Mouse (Mus musculus): Measurements from ENCODE around the gene Msn. TPM values are rescaled to one million over a fixed set of nuclear protein-coding genes. Genes with fewer than 3 reads are reported as not detected.

Msn gene
- polyA plus RNA-seq, 1 experiment from 2014 or later = 82.3 TPM

Other genes starting within 250 kb of the Msn start
- gene Las1l, start 139.1 kb upstream of the Msn start, polyA plus RNA-seq (2014; fragmentation: Nextera tagmentation; extraction: Ambion mirVana) = 42.3 and 53.4 TPM in 2 replicates
- not detected in 2 replicates for gene Vsig4, start 197.4 kb downstream of the Msn start, polyA plus RNA-seq (2014; fragmentation: Nextera tagmentation; extraction: Ambion mirVana)

All from limb, embryonic 11.5 days (tissue).